Mouse (Mus musculus) olfactory bulb, adult 2 months (tissue): ENCODE data around the gene Actl6b.

ENCODE experiments used
- CTCF ChIP-seq: fragments of 200-500 bp; IDR thresholded peaks from 2 replicates; pipeline ENCODE4 v1.5.1; 2012; ENCODE audit warnings: low read depth, mild to moderate bottlenecking, low read length, moderate library complexity; ENCODE audit not compliant: insufficient read depth
- POLR2A ChIP-seq: fragments of 200-500 bp; IDR thresholded peaks from 2 replicates; pipeline ENCODE4 v1.6.1; 2012; ENCODE audit warnings: mild to moderate bottlenecking, low read depth, low read length, moderate library complexity; ENCODE audit not compliant: insufficient read depth

GRCm38 (mm10) chr5:137569665-137570064 lies 16.3 kb downstream of the Actl6b start, which contains the start of gene Tfr2:
- TF ChIP-seq POLR2A = no peak
- TF ChIP-seq CTCF = no peak
